Comparison of ENCODE assay signal across 8 mouse cellular contexts in the genomic region with DNA sequence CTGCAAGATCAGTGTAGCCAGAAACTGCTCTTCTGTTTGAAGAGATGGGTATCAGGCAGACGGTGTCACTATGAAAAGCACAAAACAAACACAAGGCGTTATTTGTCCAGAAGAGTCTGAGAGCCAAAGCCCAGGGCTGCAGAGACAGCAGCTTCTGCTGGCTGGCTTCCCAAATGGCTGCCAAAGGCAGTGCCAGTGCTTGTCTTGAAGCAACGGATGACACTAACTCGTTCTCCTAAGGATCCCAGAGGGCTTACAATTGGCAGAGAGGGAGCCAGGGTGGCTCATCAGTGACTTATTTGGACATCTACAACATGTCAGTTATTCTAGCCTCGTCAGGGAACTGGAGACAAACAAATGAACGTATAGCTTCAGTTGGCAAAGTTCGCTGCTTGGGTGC.
DNase-seq lines count a peak whose midpoint lies in the region; ATAC-seq and TF ChIP-seq lines count a peak whose summit lies in the region.
"Had no signal": no experiment of that assay in that cellular context is flagged by ENCODE, and none has a peak within 500 bp of the region (broad histone marks: within the 10 kb centered on the region; RNA-seq: fewer than 3 reads in every experiment).

No protein-coding gene starts in this region.

- no peak overlapping the region for H3K4me2 ChIP-seq in neural tube, embryonic 13.5 days
- no peak overlapping the region for H3K4me2 ChIP-seq in midbrain, embryonic 13.5 days (replicated peaks)
- no peak overlapping the region for H3K4me2 ChIP-seq in liver, postnatal 0 days (ENCODE audit: low read depth, low read length)
- H3K4me2 ChIP-seq: limb, embryonic 12.5 days had no signal

- no peaks in the 10 kb centered on the region for H3K27me3 ChIP-seq in neural tube, embryonic 13.5 days
- H3K27me3 ChIP-seq in midbrain, embryonic 13.5 days: no peaks in the 10 kb centered on the region
- no peaks in the 10 kb centered on the region for H3K27me3 ChIP-seq in liver, postnatal 0 days (ENCODE audit: insufficient read depth, low read length)
- H3K27me3 ChIP-seq: limb, embryonic 12.5 days had no signal

- ATAC-seq in neural tube, embryonic 13.5 days (ENCODE audit: low read depth): peak; percentile 73
- peak; percentile 25; the same call in 1 of the 2 replicates for ATAC-seq in midbrain, embryonic 13.5 days
- ATAC-seq in liver, postnatal 0 days: no peak

- DNase-seq in neural tube, embryonic 10.5 days (ENCODE audit: extremely low spot score, low spot score): no peak
- peak; percentile 62 for DNase-seq in cerebellum, postnatal 36 days
- peak; percentile 33 to 58 for DNase-seq in kidney, adult 8-10 months
- DNase-seq in liver, postnatal 0 days: no peak
- DNase-seq in heart, adult 8-10 months (ENCODE audit: low spot score): no peak

- H3K36me3 ChIP-seq in neural tube, embryonic 13.5 days: no peaks in the 10 kb centered on the region
- no peaks in the 10 kb centered on the region for H3K36me3 ChIP-seq in midbrain, embryonic 13.5 days
- no peaks in the 10 kb centered on the region for H3K36me3 ChIP-seq in liver, postnatal 0 days (replicated peaks; ENCODE audit: insufficient read depth, low read length)
- H3K36me3 ChIP-seq: limb, embryonic 12.5 days had no signal

- H3K4me3 ChIP-seq in neural tube, embryonic 13.5 days: no peak overlapping the region
- H3K4me3 ChIP-seq in midbrain, embryonic 13.5 days (replicated peaks): no peak overlapping the region
- no peak overlapping the region for H3K4me3 ChIP-seq in liver, postnatal 0 days (ENCODE audit: low read depth, low read length)
- H3K4me3 ChIP-seq: limb, embryonic 12.5 days had no signal

- 33% methylated on average over 7 of the region's 7 CpGs for WGBS in neural tube, embryonic 13.5 days
- WGBS in midbrain, embryonic 13.5 days: 40% methylated on average over 7 of the region's 7 CpGs
- WGBS in liver, postnatal 0 days (ENCODE audit: insufficient replicate concordance): 50% methylated on average over 7 of the region's 7 CpGs

- TF ChIP-seq CTCF in liver, postnatal 0 days (IDR thresholded peaks at IDR 0.05; ENCODE audit: low read depth): no peak

- H3K27ac ChIP-seq in neural tube, embryonic 13.5 days (replicated peaks): peak overlapping the region; percentile 29; the same call in 1 of the 2 replicates
- 0 out of 2 replicates have a peak overlapping the region, but pooled peaks have one; percentile 30 for H3K27ac ChIP-seq in midbrain, embryonic 13.5 days
- no peak overlapping the region for H3K27ac ChIP-seq in liver, postnatal 0 days (ENCODE audit: low read depth)
- H3K27ac ChIP-seq: limb, embryonic 12.5 days had no signal

- no peaks in the 10 kb centered on the region for H3K9me3 ChIP-seq in neural tube, embryonic 13.5 days
- H3K9me3 ChIP-seq in midbrain, embryonic 13.5 days: no peaks in the 10 kb centered on the region
- no peaks in the 10 kb centered on the region for H3K9me3 ChIP-seq in liver, postnatal 0 days (ENCODE audit: low read length)
- H3K9me3 ChIP-seq: limb, embryonic 12.5 days had no signal

- TF ChIP-seq EP300 in liver, postnatal 0 days (IDR thresholded peaks at IDR 0.05; ENCODE audit: low read depth): no peak

- peaks cover 36% of the 10 kb centered on the region for H3K4me1 ChIP-seq in neural tube, embryonic 13.5 days (replicated peaks)
- H3K4me1 ChIP-seq in midbrain, embryonic 13.5 days (replicated peaks): peaks cover 17% of the 10 kb centered on the region
- H3K4me1 ChIP-seq in liver, postnatal 0 days (ENCODE audit: insufficient read depth): 0 out of 2 replicates have a peak, but pooled peaks cover 3% of the 10 kb centered on the region

- H3K9ac ChIP-seq in neural tube, embryonic 13.5 days: no peak overlapping the region
- H3K9ac ChIP-seq in midbrain, embryonic 13.5 days (replicated peaks): no peak overlapping the region
- H3K9ac ChIP-seq in liver, postnatal 0 days (replicated peaks): no peak overlapping the region
- H3K9ac ChIP-seq: limb, embryonic 12.5 days had no signal

Comparison
In these comparisons a context has a peak if more than half of its experiments do, and no peak if none do; other contexts are left out.
1. DNase-seq: peak in cerebellum, postnatal 36 days (2 of 2) and kidney, adult 8-10 months (2 of 2); none in neural tube, embryonic 10.5 days (single experiment), liver, postnatal 0 days (single experiment) and heart, adult 8-10 months (single experiment).